Mouse (Mus musculus) hindbrain, embryonic 13.5 days (tissue): ENCODE results near the gene Olfr653. TPM values are rescaled to one million over a fixed set of nuclear protein-coding genes. Genes with fewer than 3 reads are reported as not detected.

Experiments
- ATAC-seq: fragments of 200-750 bp; cut with Nextera tagmentation; 2 replicates; pipeline ENCODE4 v1.8.0; 2017; ENCODE audit warnings: moderate TSS enrichment; ENCODE audit not compliant: low FRiP score
- H3K27ac ChIP-seq: fragments of 300-500 bp; sonication (generic); 2 replicates; pipeline ENCODE4 v1.5.1; 2015; ENCODE audit warnings: inconsistent platforms, mild to moderate bottlenecking, moderate library complexity
- H3K27me3 ChIP-seq: fragments of 300-500 bp; sonication (generic); 2 replicates; pipeline ENCODE4 v1.6.1; 2015; ENCODE audit warnings: mild to moderate bottlenecking, inconsistent platforms
- H3K36me3 ChIP-seq: fragments of 300-500 bp; sonication (generic); 2 replicates; pipeline ENCODE4 v1.6.1; 2015; ENCODE audit warnings: mild to moderate bottlenecking, inconsistent platforms
- H3K4me1 ChIP-seq: fragments of 300-500 bp; sonication (generic); replicated peaks from 2 replicates; pipeline ENCODE4 v1.6.1; 2015; ENCODE audit warnings: inconsistent platforms
- H3K4me2 ChIP-seq: fragments of 300-500 bp; sonication (generic); 2 replicates; pipeline ENCODE4 v1.6.1; 2015; ENCODE audit warnings: inconsistent platforms, mild to moderate bottlenecking, moderate library complexity
- H3K4me3 ChIP-seq: fragments of 300-500 bp; sonication (generic); 2 replicates; pipeline ENCODE4 v1.5.1; 2015; ENCODE audit warnings: mild to moderate bottlenecking, inconsistent platforms
- H3K9ac ChIP-seq: fragments of 300-500 bp; sonication (generic); 2 replicates; pipeline ENCODE4 v1.6.1; 2015; ENCODE audit warnings: mild to moderate bottlenecking, inconsistent platforms
- H3K9me3 ChIP-seq: fragments of 300-500 bp; sonication (generic); 2 replicates; pipeline ENCODE4 v1.6.1; 2016; ENCODE audit warnings: inconsistent platforms
- WGBS: fragments of 180-500 bp; shearing (Covaris S2); methylation state at CpG from one replicate; pipeline ENCODE4 v1.1.7; 2015; 5-methylcytosine and 5-hydroxymethylcytosine counted together
- polyA plus RNA-seq: library from polyadenylated mRNA; unstranded; fragments of >200 nt; fragmentation: Nextera tagmentation; extraction: Ambion mirVana; gene quantifications from 2 replicates; pipeline ENCODE4 v1.2.1, GENCODE M21; 2015

Gene Olfr653
- not detected in 2 replicates for polyA plus RNA-seq

GRCm38 (mm10) chr7:104577014-104577413 lies at the start of gene Olfr653:
Gene Olfr653 (plus strand): TSS chr7:104577314.
- Histone ChIP-seq H3K27ac (no peak within 1 kb of the TSS), H3K27me3 (no peaks in the 10 kb centered on the region), H3K4me1 (no peaks in the 10 kb centered on the region), H3K9me3 (no peaks in the 10 kb centered on the region), H3K4me3 (no peak within 1 kb of the TSS), H3K9ac (no peak within 1 kb of the TSS), H3K4me2 (no peak within 1 kb of the TSS), H3K36me3 (no peaks in the 10 kb centered on the region)
- WGBS, result 79% methylated on average over 2 of the region's 2 CpGs
- no peak for ATAC-seq

- ATAC-seq, result no peak
- Histone ChIP-seq H3K27me3 (no peaks in the 10 kb centered on the region), H3K4me1 (no peaks in the 10 kb centered on the region), H3K36me3 (no peaks in the 10 kb centered on the region), H3K9ac (no peak within 1 kb of the TSS), H3K4me2 (no peak within 1 kb of the TSS), H3K9me3 (no peaks in the 10 kb centered on the region), H3K27ac (no peak within 1 kb of the TSS), H3K4me3 (no peak within 1 kb of the TSS)
- WGBS, result 83% methylated on average over 5 of the region's 5 CpGs
These were observed 27.3 kb upstream of the Olfr653 start, which contains the start of gene Olfr651 for GRCm38 (mm10) chr7:104549833-104550232. Gene Olfr651 (plus strand): TSS chr7:104550133.

GRCm38 (mm10) chr7:104552700-104553099 lies 24.4 kb upstream of the Olfr653 start:
- H3K36me3 ChIP-seq, result no peaks in the 10 kb centered on the region
- H3K4me2 ChIP-seq, result no peak overlapping the region
- H3K9ac ChIP-seq, result no peak overlapping the region
- no peak overlapping the region for H3K4me3 ChIP-seq
- no peak for ATAC-seq
- no peaks in the 10 kb centered on the region for H3K9me3 ChIP-seq
- H3K27ac ChIP-seq, result no peak overlapping the region
- 85% methylated on average over 1 of the region's 1 CpGs for WGBS
- no peaks in the 10 kb centered on the region for H3K27me3 ChIP-seq
- no peaks in the 10 kb centered on the region for H3K4me1 ChIP-seq

GRCm38 (mm10) chr7:104560601-104561000 lies 16.5 kb upstream of the Olfr653 start, which contains the start of gene Olfr652:
Gene Olfr652 (plus strand): TSS chr7:104560901.
- no peak within 1 kb of the TSS for H3K27ac ChIP-seq
- no peak within 1 kb of the TSS for H3K4me2 ChIP-seq
- H3K4me3 ChIP-seq, result no peak within 1 kb of the TSS
- no peak for ATAC-seq
- H3K36me3 ChIP-seq, result no peaks in the 10 kb centered on the region
- no peaks in the 10 kb centered on the region for H3K9me3 ChIP-seq
- H3K27me3 ChIP-seq, result no peaks in the 10 kb centered on the region
- H3K9ac ChIP-seq, result no peak within 1 kb of the TSS
- no peaks in the 10 kb centered on the region for H3K4me1 ChIP-seq

GRCm38 (mm10) chr7:104580846-104581245 lies 3.7 kb downstream of the Olfr653 start:
- 92% methylated on average over 4 of the region's 4 CpGs for WGBS
- no peak for ATAC-seq

GRCm38 (mm10) chr7:104581429-104581828 lies 4.3 kb downstream of the Olfr653 start:
- Histone ChIP-seq H3K4me3 (no peak overlapping the region), H3K9me3 (no peaks in the 10 kb centered on the region), H3K9ac (no peak overlapping the region), H3K4me1 (no peaks in the 10 kb centered on the region), H3K36me3 (no peaks in the 10 kb centered on the region), H3K27me3 (no peaks in the 10 kb centered on the region), H3K4me2 (no peak overlapping the region), H3K27ac (no peak overlapping the region)
- ATAC-seq, result no peak
- 88% methylated on average over 4 of the region's 4 CpGs for WGBS

More at GRCm38 (mm10) chr7:104580846-104581245, 3.7 kb downstream of the Olfr653 start:
- Histone ChIP-seq H3K36me3 (no peaks in the 10 kb centered on the region), H3K27ac (no peak overlapping the region), H3K9me3 (no peaks in the 10 kb centered on the region), H3K4me2 (no peak overlapping the region), H3K4me1 (no peaks in the 10 kb centered on the region), H3K9ac (no peak overlapping the region), H3K4me3 (no peak overlapping the region), H3K27me3 (no peaks in the 10 kb centered on the region)

GRCm38 (mm10) chr7:104586725-104587124 lies 9.6 kb downstream of the Olfr653 start, which contains the start of gene Olfr654:
Gene Olfr654 (plus strand): TSS chr7:104587025.
- H3K36me3 ChIP-seq, result no peaks in the 10 kb centered on the region
- no peaks in the 10 kb centered on the region for H3K27me3 ChIP-seq
- H3K9ac ChIP-seq, result no peak within 1 kb of the TSS
- H3K27ac ChIP-seq, result no peak within 1 kb of the TSS
- ATAC-seq, result no peak
- no peaks in the 10 kb centered on the region for H3K9me3 ChIP-seq
- no peak within 1 kb of the TSS for H3K4me2 ChIP-seq
- H3K4me3 ChIP-seq, result no peak within 1 kb of the TSS
- no peaks in the 10 kb centered on the region for H3K4me1 ChIP-seq
- 90% methylated on average over 4 of the region's 4 CpGs for WGBS

GRCm38 (mm10) chr7:104588274-104588673 lies 11.2 kb downstream of the Olfr653 start:
- Histone ChIP-seq H3K4me2 (no peak overlapping the region), H3K4me1 (no peaks in the 10 kb centered on the region), H3K27me3 (no peaks in the 10 kb centered on the region), H3K27ac (no peak overlapping the region), H3K36me3 (no peaks in the 10 kb centered on the region), H3K9me3 (no peaks in the 10 kb centered on the region), H3K4me3 (no peak overlapping the region), H3K9ac (no peak overlapping the region)
- WGBS, result 90% methylated on average over 5 of the region's 5 CpGs
- no peak for ATAC-seq

- Histone ChIP-seq H3K9me3 (no peaks in the 10 kb centered on the region), H3K36me3 (no peaks in the 10 kb centered on the region), H3K4me1 (no peaks in the 10 kb centered on the region), H3K4me3 (no peak within 1 kb of the TSS), H3K27ac (no peak within 1 kb of the TSS), H3K27me3 (no peaks in the 10 kb centered on the region), H3K4me2 (no peak within 1 kb of the TSS), H3K9ac (no peak within 1 kb of the TSS)
- ATAC-seq, result no peak
- WGBS, result 95% methylated on average over 2 of the region's 2 CpGs
These were observed 24.6 kb downstream of the Olfr653 start, which contains the start of gene Olfr655 for GRCm38 (mm10) chr7:104601679-104602078. Gene Olfr655 (minus strand): TSS chr7:104601779.

GRCm38 (mm10) chr7:104603173-104603572 lies 26.1 kb downstream of the Olfr653 start:
- no peaks in the 10 kb centered on the region for H3K4me1 ChIP-seq
- H3K4me2 ChIP-seq, result no peak overlapping the region
- H3K9me3 ChIP-seq, result no peaks in the 10 kb centered on the region
- 1% methylated on average over 3 of the region's 3 CpGs for WGBS
- H3K9ac ChIP-seq, result no peak overlapping the region
- no peaks in the 10 kb centered on the region for H3K27me3 ChIP-seq
- ATAC-seq, result no peak
- no peak overlapping the region for H3K27ac ChIP-seq
- H3K4me3 ChIP-seq, result no peak overlapping the region
- no peaks in the 10 kb centered on the region for H3K36me3 ChIP-seq

- Histone ChIP-seq H3K9ac (no peak overlapping the region), H3K4me3 (no peak overlapping the region), H3K27ac (no peak overlapping the region), H3K36me3 (no peaks in the 10 kb centered on the region), H3K4me1 (no peaks in the 10 kb centered on the region), H3K9me3 (no peaks in the 10 kb centered on the region), H3K4me2 (no peak overlapping the region), H3K27me3 (no peaks in the 10 kb centered on the region)
- no peak for ATAC-seq
These were observed 27.6 kb downstream of the Olfr653 start for GRCm38 (mm10) chr7:104604727-104605126.

GRCm38 (mm10) chr7:104613655-104614054 lies 36.5 kb downstream of the Olfr653 start, which contains the start of gene Olfr656:
Gene Olfr656 (plus strand): TSS chr7:104613955.
- H3K9me3 ChIP-seq, result no peaks in the 10 kb centered on the region
- H3K4me2 ChIP-seq, result no peak within 1 kb of the TSS
- 79% methylated on average over 4 of the region's 4 CpGs for WGBS
- H3K4me1 ChIP-seq, result no peaks in the 10 kb centered on the region
- H3K4me3 ChIP-seq, result no peak within 1 kb of the TSS
- no peaks in the 10 kb centered on the region for H3K27me3 ChIP-seq
- H3K9ac ChIP-seq, result no peak within 1 kb of the TSS
- no peak within 1 kb of the TSS for H3K27ac ChIP-seq
- H3K36me3 ChIP-seq, result no peaks in the 10 kb centered on the region
- no peak for ATAC-seq

GRCm38 (mm10) chr7:104624494-104624893 lies 47.4 kb downstream of the Olfr653 start, which contains the start of gene Olfr657:
Gene Olfr657 (plus strand): TSS chr7:104624794.
- Histone ChIP-seq H3K9ac (no peak within 1 kb of the TSS), H3K9me3 (no peaks in the 10 kb centered on the region), H3K36me3 (no peaks in the 10 kb centered on the region), H3K4me3 (no peak within 1 kb of the TSS), H3K27me3 (no peaks in the 10 kb centered on the region), H3K4me1 (no peaks in the 10 kb centered on the region), H3K4me2 (no peak within 1 kb of the TSS), H3K27ac (no peak within 1 kb of the TSS)
- ATAC-seq, result no peak
